Mouse (Mus musculus) MEL (cell line): Measurements from ENCODE around the gene Asphd1. TPM values are rescaled to one million over a fixed set of nuclear protein-coding genes. Genes with fewer than 3 reads are reported as not detected.

Experiments used
- DNase-seq: peaks from one replicate; pipeline ENCODE4 v3.0.0; 2011; ENCODE audit warnings: low read depth, low spot score
- H3K27ac ChIP-seq: 2 replicates; pipeline ENCODE4 v1.5.1; 2012; ENCODE audit warnings: low read depth, mild to moderate bottlenecking, control low read depth, low read length, moderate library complexity; ENCODE audit not compliant: control insufficient read depth
- H3K27me3 ChIP-seq, 2 experiments: fragments of 150-350 bp in 1 of 2; sonication (generic) in 1 of 2; 2 replicates each; pipeline ENCODE4 v1.6.1; 2012; ENCODE audit warnings: low read length in 2 of 2, mild to moderate bottlenecking in 2 of 2, improper control_type of control experiment in 1 of 2, moderate library complexity in 1 of 2; ENCODE audit not compliant: insufficient read depth in 2 of 2, control insufficient read depth in 1 of 2
- H3K36me3 ChIP-seq, 2 experiments: 2 replicates each; pipeline ENCODE4 v1.6.1; 2012 to 2014; ENCODE audit warnings: low read length in 2 of 2, improper control_type of control experiment in 1 of 2, inconsistent platforms in 1 of 2, mild to moderate bottlenecking in 1 of 2; ENCODE audit not compliant: insufficient read depth in 2 of 2, control insufficient read depth in 1 of 2
- H3K4me1 ChIP-seq, 2 experiments: fragments of 150-350 bp in 1 of 2; sonication (generic) in 1 of 2; 2 replicates each; pipeline ENCODE4 v1.6.1; 2012; ENCODE audit warnings: low read length in 2 of 2, improper control_type of control experiment in 1 of 2, mild to moderate bottlenecking in 1 of 2; ENCODE audit not compliant: insufficient read depth in 2 of 2, control insufficient read depth in 1 of 2
- H3K4me3 ChIP-seq, 2 experiments: fragments of 150-350 bp in 1 of 2; sonication (generic) in 1 of 2; 2 replicates each; pipeline ENCODE4 v1.5.1; 2012; ENCODE audit warnings: low read depth in 2 of 2, low read length in 2 of 2, mild to moderate bottlenecking in 2 of 2, moderate library complexity in 2 of 2, control low read depth in 1 of 2, improper control_type of control experiment in 1 of 2; ENCODE audit not compliant: control insufficient read depth in 1 of 2, insufficient read depth in 1 of 2
- H3K79me2 ChIP-seq: 2 replicates; pipeline ENCODE4 v1.6.1; 2012; ENCODE audit warnings: mild to moderate bottlenecking, low read length, moderate library complexity; ENCODE audit not compliant: control insufficient read depth, poor library complexity, insufficient read depth
- H3K9ac ChIP-seq: 2 replicates; pipeline ENCODE4 v1.6.1; 2012; ENCODE audit warnings: low read depth, mild to moderate bottlenecking, control low read depth, low read length, moderate library complexity; ENCODE audit not compliant: control insufficient read depth, poor library complexity, severe bottlenecking
- H3K9me3 ChIP-seq: fragments of 150-350 bp; sonication (generic); replicated peaks from 2 replicates; pipeline ENCODE4 v1.6.1; 2012; ENCODE audit warnings: mild to moderate bottlenecking, low read length, improper control_type of control experiment, moderate library complexity; ENCODE audit not compliant: insufficient read depth
- CHD2 ChIP-seq: IDR thresholded peaks from 2 replicates; pipeline ENCODE4 v1.6.1; 2011; ENCODE audit warnings: low read length, improper control_type of control experiment
- E2F4 ChIP-seq: IDR thresholded peaks from 2 replicates; pipeline ENCODE4 v1.6.1; 2011; ENCODE audit warnings: low read depth, low read length, improper control_type of control experiment, borderline replicate concordance
- ETS1 ChIP-seq: IDR thresholded peaks from 2 replicates; pipeline ENCODE4 v1.6.1; 2012; ENCODE audit warnings: low read depth, mild to moderate bottlenecking, inconsistent platforms, low read length, improper control_type of control experiment, moderate library complexity
- GATA1 ChIP-seq: IDR thresholded peaks from 2 replicates; pipeline ENCODE4 v1.6.1; 2011; ENCODE audit warnings: low read depth, low read length, improper control_type of control experiment
- HCFC1 ChIP-seq: IDR thresholded peaks from 2 replicates; pipeline ENCODE4 v1.6.1; 2012; ENCODE audit warnings: low read depth, mild to moderate bottlenecking, inconsistent platforms, low read length, improper control_type of control experiment, moderate library complexity
- JUND ChIP-seq: IDR thresholded peaks from 2 replicates; pipeline ENCODE4 v1.6.1; 2011; ENCODE audit warnings: low read depth, mild to moderate bottlenecking, improper control_type of control experiment, low read length
- KAT2A ChIP-seq: conservative IDR thresholded peaks from 2 replicates; pipeline ENCODE4 v1.6.1; 2012; ENCODE audit warnings: low read depth, low read length, improper control_type of control experiment, inconsistent platforms
- MAFK ChIP-seq: IDR thresholded peaks from 2 replicates; pipeline ENCODE4 v1.6.1; 2011; ENCODE audit warnings: low read depth, mild to moderate bottlenecking, low read length, improper control_type of control experiment, borderline replicate concordance
- MAZ ChIP-seq: IDR thresholded peaks from 2 replicates; pipeline ENCODE4 v1.6.1; 2012; ENCODE audit warnings: low read depth, mild to moderate bottlenecking, inconsistent platforms, low read length, improper control_type of control experiment
- MXI1 ChIP-seq: IDR thresholded peaks from 2 replicates; pipeline ENCODE4 v1.6.1; 2011; ENCODE audit warnings: mild to moderate bottlenecking, low read depth, low read length, improper control_type of control experiment
- MYC ChIP-seq: IDR thresholded peaks from 2 replicates; pipeline ENCODE4 v1.6.1; 2011; ENCODE audit warnings: low read depth, mild to moderate bottlenecking, low read length, improper control_type of control experiment, moderate library complexity
- NELFE ChIP-seq: IDR thresholded peaks from 2 replicates; pipeline ENCODE4 v1.6.1; 2011; ENCODE audit warnings: low read depth, low read length, improper control_type of control experiment
- NRF1 ChIP-seq: IDR thresholded peaks from 2 replicates; pipeline ENCODE4 v1.6.1; 2014; ENCODE audit warnings: low read depth, mild to moderate bottlenecking, inconsistent platforms, low read length, improper control_type of control experiment, moderate library complexity; ENCODE audit not compliant: poor library complexity, insufficient read depth, severe bottlenecking
- POLR2AphosphoS5 ChIP-seq: IDR thresholded peaks from 2 replicates; pipeline ENCODE4 v1.6.1; 2012; ENCODE audit warnings: low read depth, borderline replicate concordance, mild to moderate bottlenecking, inconsistent platforms, low read length, moderate library complexity, mixed read lengths
- RAD21 ChIP-seq: IDR thresholded peaks from 2 replicates; pipeline ENCODE4 v1.6.1; 2011; ENCODE audit warnings: mild to moderate bottlenecking, low read depth, low read length, improper control_type of control experiment
- SIN3A ChIP-seq: IDR thresholded peaks from 2 replicates; pipeline ENCODE4 v1.6.1; 2012; ENCODE audit warnings: low read length, improper control_type of control experiment, inconsistent platforms
- SMC3 ChIP-seq: IDR thresholded peaks from 2 replicates; pipeline ENCODE4 v1.6.1; 2011; ENCODE audit warnings: low read depth, low read length, improper control_type of control experiment
- TBP ChIP-seq: IDR thresholded peaks from 2 replicates; pipeline ENCODE4 v1.8.0; 2011; ENCODE audit warnings: low read depth, low read length, improper control_type of control experiment
- UBTF ChIP-seq: IDR thresholded peaks from 2 replicates; pipeline ENCODE4 v1.6.1; 2012; ENCODE audit warnings: low read depth, mild to moderate bottlenecking, inconsistent platforms, low read length, improper control_type of control experiment, moderate library complexity, borderline replicate concordance; ENCODE audit not compliant: insufficient read depth
- ZC3H11A ChIP-seq: IDR thresholded peaks from 2 replicates; pipeline ENCODE4 v1.6.1; 2012; ENCODE audit warnings: low read depth, mild to moderate bottlenecking, inconsistent platforms, low read length, improper control_type of control experiment
- ZKSCAN1 ChIP-seq: IDR thresholded peaks from 2 replicates; pipeline ENCODE4 v1.6.1; 2012; ENCODE audit warnings: low read depth, mild to moderate bottlenecking, inconsistent platforms, low read length, improper control_type of control experiment, moderate library complexity
- ZMIZ1 ChIP-seq: IDR thresholded peaks from 2 replicates; pipeline ENCODE4 v1.6.1; 2012; ENCODE audit warnings: low read depth, mild to moderate bottlenecking, inconsistent platforms, low read length, improper control_type of control experiment, moderate library complexity
- ZNF384 ChIP-seq: IDR thresholded peaks from 2 replicates; pipeline ENCODE4 v1.6.1; 2012; ENCODE audit warnings: low read depth, mild to moderate bottlenecking, inconsistent platforms, low read length, improper control_type of control experiment
- polyA plus RNA-seq, 2 experiments: library from polyadenylated mRNA; stranded (reverse) in 1 of 2; unstranded in 1 of 2; fragments of >175 nt in 1 of 2; fragments of >200 nt in 1 of 2; gene quantifications; 2 replicates each; pipeline versions ENCODE4 v1.2.1 to v1.2.4; 2012; ENCODE audit warnings: low replicate concordance in 2 of 2, low read depth in 1 of 2; ENCODE audit not compliant: insufficient read length in 2 of 2, insufficient read depth in 1 of 2, missing spikeins in 1 of 2
- total RNA-seq: library from RNA; depleted of rRNA; stranded (reverse); fragments of 300-350 nt; gene quantifications from 2 replicates; pipeline ENCODE4 v1.2.3, GENCODE M21; 2012

Asphd1 gene
- total and polyA plus RNA-seq, 3 experiments, result 0.15 to 0.74 TPM; not detected in 1

DNA sequence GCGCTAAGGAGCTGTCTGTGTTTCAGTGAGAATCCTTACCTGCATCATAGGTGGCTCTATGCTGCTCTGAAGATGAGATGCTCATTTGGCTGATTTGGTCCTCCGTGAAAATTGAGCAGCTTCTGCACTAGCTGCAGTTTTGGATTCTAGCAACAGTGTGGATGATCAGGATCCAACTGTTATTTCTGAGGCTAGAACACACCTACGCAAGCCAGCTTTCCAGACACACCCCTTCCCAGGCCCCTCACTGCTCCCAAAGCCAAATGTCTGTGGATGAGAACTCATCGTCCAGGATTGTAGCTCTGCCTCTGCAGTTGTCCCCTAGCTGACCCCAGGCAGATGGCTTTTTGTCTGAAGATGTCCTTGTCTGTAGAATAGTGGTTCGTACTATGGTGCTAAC, 11.7 kb upstream of the Asphd1 start (continued):
- no peak for TF ChIP-seq NELFE
- TF ChIP-seq MAFK, result no peak
- no peak for TF ChIP-seq CHD2

- Histone ChIP-seq H3K4me3 (no peak overlapping the region), H3K27ac (no peak overlapping the region), H3K27me3 (no peaks in the 10 kb centered on the region), H3K9ac (no peak overlapping the region), H3K9me3 (no peaks in the 10 kb centered on the region), H3K4me1 (peaks cover 6 to 11% of the 10 kb centered on the region in 2 experiments), H3K36me3 (peaks cover 0 to 9% of the 10 kb centered on the region in 2 experiments; a peak in 2 of 4 replicates), H3K79me2 (no peaks in the 10 kb centered on the region)
- DNase-seq, result peak; percentile 55
- TF ChIP-seq ZKSCAN1 (no peak), KAT2A (no peak), MXI1 (no peak), ZC3H11A (no peak), E2F4 (no peak), JUND (no peak), MYC (peak; percentile 52; the same call in 1 of the 2 replicates), NRF1 (no peak), TBP (no peak), GATA1 (0 out of 2 replicates have a peak, but pooled peaks have one; percentile 23)
These were observed 10.4 kb upstream of the Asphd1 start for GRCm38 (mm10) chr7:126959780-126960179.

- no peak for DNase-seq
- Histone ChIP-seq H3K9me3 (no peaks in the 10 kb centered on the region), H3K4me3 (no peak overlapping the region), H3K79me2 (no peaks in the 10 kb centered on the region), H3K36me3 (peaks cover 0 to 9% of the 10 kb centered on the region in 2 experiments; a peak in 2 of 4 replicates)
- TF ChIP-seq CHD2, result no peak
- TF ChIP-seq ETS1, result no peak
- TF ChIP-seq ZMIZ1, result no peak
- no peak for TF ChIP-seq UBTF
- TF ChIP-seq ZNF384, result no peak
- no peak for TF ChIP-seq RAD21
- no peak for TF ChIP-seq TBP
- TF ChIP-seq HCFC1, result no peak
- no peak for TF ChIP-seq MAZ
- TF ChIP-seq KAT2A, result no peak
- TF ChIP-seq POLR2AphosphoS5, result no peak
- TF ChIP-seq SMC3, result no peak
- TF ChIP-seq SIN3A, result no peak
- TF ChIP-seq, all 39 proteins: peak for 0
- no peaks in the 10 kb centered on the region for H3K27me3 ChIP-seq
- no peak overlapping the region for H3K9ac ChIP-seq
- H3K27ac ChIP-seq, result no peak overlapping the region
- peaks cover 6 to 12% of the 10 kb centered on the region in 2 experiments for H3K4me1 ChIP-seq
These were observed 5.7 kb upstream of the Asphd1 start for GRCm38 (mm10) chr7:126955125-126955524.
